Mouse (Mus musculus) frontal cortex, adult (tissue): ENCODE data around the gene Cdc25b.

Source experiments
- ATAC-seq: cut with Nextera tagmentation; 2 replicates; pipeline ENCODE4 v1.9.2; 2017; ENCODE audit warnings: mild to moderate bottlenecking, moderate library complexity, mixed read lengths; ENCODE audit not compliant: low TSS enrichment

Cdc25b gene

GRCm38 (mm10) chr2:131160671-131161111 lies 26.1 kb upstream of the Cdc25b start:
- peak; percentile 31; the same call in 1 of the 2 replicates for ATAC-seq

GRCm38 (mm10) chr2:131163924-131164323 lies 22.8 kb upstream of the Cdc25b start:
- ATAC-seq: no peak

GRCm38 (mm10) chr2:131166172-131166571 lies 20.6 kb upstream of the Cdc25b start:
- no peak for ATAC-seq

- ATAC-seq: no peak
These were observed 18.8 kb upstream of the Cdc25b start for GRCm38 (mm10) chr2:131167984-131168383.

GRCm38 (mm10) chr2:131168914-131169313 lies 17.8 kb upstream of the Cdc25b start:
- ATAC-seq: no peak

- no peak for ATAC-seq
These were observed 15.8 kb upstream of the Cdc25b start for GRCm38 (mm10) chr2:131170936-131171335.

GRCm38 (mm10) chr2:131171401-131172104 lies 15.2 kb upstream of the Cdc25b start:
- 0 out of 2 replicates have a peak, but pooled peaks have one; percentile 13 for ATAC-seq

- no peak for ATAC-seq
These were observed 14.4 kb upstream of the Cdc25b start for GRCm38 (mm10) chr2:131172322-131172721.

- ATAC-seq: peak; percentile 77
These were observed 12.0 kb upstream of the Cdc25b start for GRCm38 (mm10) chr2:131174700-131175099.

- no peak for ATAC-seq
These were observed 11.3 kb upstream of the Cdc25b start for GRCm38 (mm10) chr2:131175286-131175944.

GRCm38 (mm10) chr2:131175945-131176309 lies 10.8 kb upstream of the Cdc25b start:
- ATAC-seq: no peak

- ATAC-seq: no peak
These were observed 10.3 kb upstream of the Cdc25b start for GRCm38 (mm10) chr2:131176491-131176890.

- ATAC-seq: no peak
These were observed 8.8 kb upstream of the Cdc25b start for GRCm38 (mm10) chr2:131177932-131178331.

- ATAC-seq: no peak
These were observed 7.9 kb upstream of the Cdc25b start for GRCm38 (mm10) chr2:131178828-131179245.

GRCm38 (mm10) chr2:131179246-131179886 lies 7.4 kb upstream of the Cdc25b start:
- peak; percentile 61 for ATAC-seq

GRCm38 (mm10) chr2:131179990-131180587 lies 6.7 kb upstream of the Cdc25b start, which contains the start of gene Cenpb:
Gene Cenpb (minus strand): TSS chr2:131180067.
- peak; percentile 85 for ATAC-seq

- peak; percentile 8; the same call in 1 of the 2 replicates for ATAC-seq
These were observed 406 bp upstream of the Cdc25b start for GRCm38 (mm10) chr2:131186343-131186742.

GRCm38 (mm10) chr2:131187602-131187922 lies 813 bp downstream of the Cdc25b start:
- ATAC-seq: no peak

- no peak for ATAC-seq
These were observed 1.6 kb downstream of the Cdc25b start for GRCm38 (mm10) chr2:131188311-131188710.

- no peak for ATAC-seq
These were observed 3.0 kb downstream of the Cdc25b start for GRCm38 (mm10) chr2:131189521-131190309.

GRCm38 (mm10) chr2:131190344-131191004 lies 3.7 kb downstream of the Cdc25b start:
- ATAC-seq: no peak
